ENCODE assay signal across 15 mouse cellular contexts in the genomic region with DNA sequence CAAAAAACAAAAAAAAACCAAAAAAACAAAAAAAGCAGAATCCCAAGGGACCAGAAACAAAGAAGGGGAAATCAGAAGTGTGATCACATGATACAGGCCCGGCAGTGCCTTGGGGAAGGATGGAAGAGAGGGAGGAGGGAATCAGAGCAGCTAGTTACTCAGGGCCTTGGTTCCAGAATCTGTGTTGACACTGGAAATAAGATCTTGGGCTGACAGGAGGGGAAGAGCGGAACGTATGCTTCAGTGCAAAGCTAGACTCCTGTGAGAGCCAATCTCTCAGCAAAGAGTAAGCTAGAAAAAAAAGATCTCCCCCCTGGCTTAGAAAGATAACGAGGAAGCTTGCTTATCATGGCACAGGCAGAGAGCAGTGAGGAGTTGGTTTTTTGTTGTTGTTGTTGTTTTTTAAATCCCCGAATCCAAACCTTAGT. TPM values are rescaled to one million over a fixed set of nuclear protein-coding genes. Genes with fewer than 3 reads are reported as not detected.
DNase-seq lines count a peak whose midpoint lies in the region; ATAC-seq and TF ChIP-seq lines count a peak whose summit lies in the region.
"Had no signal": no experiment of that assay in that cellular context is flagged by ENCODE, and none has a peak within 500 bp of the region (broad histone marks: within the 10 kb centered on the region; RNA-seq: fewer than 3 reads in every experiment).

No protein-coding gene starts in this region.

- no peak for TF ChIP-seq CTCF in heart, adult 2 months (IDR thresholded peaks at IDR 0.05)

- no peaks in the 10 kb centered on the region for H3K9me3 ChIP-seq in heart, embryonic 10.5 days
- no peaks in the 10 kb centered on the region for H3K9me3 ChIP-seq in hindbrain, embryonic 12.5 days (replicated peaks)
- no peaks in the 10 kb centered on the region for H3K9me3 ChIP-seq in midbrain, embryonic 12.5 days
- no peaks in the 10 kb centered on the region for H3K9me3 ChIP-seq in intestine, embryonic 15.5 days
- H3K9me3 ChIP-seq: limb, embryonic 15.5 days had no signal

- DNase-seq in heart, embryonic 10.5 days (ENCODE audit: low spot score), result no peak
- DNase-seq in heart, adult 2 months, result no peak
- DNase-seq in c-Kit-positive CD71-positive TER-119-positive erythroid progenitor cells, embryonic 14.5 days (ENCODE audit: low spot score), result peak; percentile 24
- DNase-seq in adrenal gland, postnatal 10 days, result no peak
- no peak for DNase-seq in urinary bladder, adult 18-20 months (ENCODE audit: low spot score in 2 of 2)
- DNase-seq: adrenal gland, postnatal 25 days; cerebellum, adult 9-11 months; heart, postnatal 36 days; layer of hippocampus, postnatal 36 days; thymus, adult 18-20 months had no signal

- no peaks in the 10 kb centered on the region for H3K36me3 ChIP-seq in heart, embryonic 10.5 days
- no peaks in the 10 kb centered on the region for H3K36me3 ChIP-seq in heart, adult 2 months (ENCODE audit: control insufficient read depth, insufficient read depth, low read length)
- no peaks in the 10 kb centered on the region for H3K36me3 ChIP-seq in hindbrain, embryonic 12.5 days
- H3K36me3 ChIP-seq in midbrain, embryonic 12.5 days, result no peaks in the 10 kb centered on the region
- no peaks in the 10 kb centered on the region for H3K36me3 ChIP-seq in intestine, embryonic 15.5 days
- H3K36me3 ChIP-seq: limb, embryonic 15.5 days had no signal

- no peak overlapping the region for H3K4me3 ChIP-seq in heart, embryonic 10.5 days
- H3K4me3 ChIP-seq in heart, adult 2 months, result no peak overlapping the region
- H3K4me3 ChIP-seq in hindbrain, embryonic 12.5 days, result no peak overlapping the region
- H3K4me3 ChIP-seq in midbrain, embryonic 12.5 days, result no peak overlapping the region
- no peak overlapping the region for H3K4me3 ChIP-seq in intestine, embryonic 15.5 days (replicated peaks)
- H3K4me3 ChIP-seq: limb, embryonic 15.5 days had no signal

- peak overlapping the region; percentile 36; the same call in 1 of the 2 replicates for H3K27ac ChIP-seq in heart, embryonic 10.5 days
- no peak overlapping the region for H3K27ac ChIP-seq in heart, adult 2 months
- peak overlapping the region; percentile 60 for H3K27ac ChIP-seq in hindbrain, embryonic 12.5 days
- H3K27ac ChIP-seq in midbrain, embryonic 12.5 days (replicated peaks), result peak overlapping the region; percentile 77
- no peak overlapping the region for H3K27ac ChIP-seq in intestine, embryonic 15.5 days
- H3K27ac ChIP-seq: limb, embryonic 15.5 days had no signal

- TF ChIP-seq POLR2A in heart, adult 2 months (IDR thresholded peaks at IDR 0.05; ENCODE audit: insufficient read depth, low read depth, low read length), result no peak

- peaks cover 49% of the 10 kb centered on the region for H3K4me1 ChIP-seq in heart, embryonic 10.5 days
- H3K4me1 ChIP-seq in heart, adult 2 months (ENCODE audit: control insufficient read depth, insufficient read depth, low read length), result no peaks in the 10 kb centered on the region; the same call in 1 of the 2 replicates
- peaks cover 43% of the 10 kb centered on the region for H3K4me1 ChIP-seq in hindbrain, embryonic 12.5 days
- peaks cover 44% of the 10 kb centered on the region for H3K4me1 ChIP-seq in midbrain, embryonic 12.5 days
- peaks cover 7% of the 10 kb centered on the region for H3K4me1 ChIP-seq in intestine, embryonic 15.5 days (replicated peaks)

- ATAC-seq in hindbrain, embryonic 12.5 days (ENCODE audit: low FRiP score), result no peak
- ATAC-seq in midbrain, embryonic 12.5 days (ENCODE audit: low FRiP score, low read depth), result no peak
- no peak for ATAC-seq in intestine, embryonic 15.5 days
- ATAC-seq: Patski had no signal

- H3K4me2 ChIP-seq in hindbrain, embryonic 12.5 days (replicated peaks), result no peak overlapping the region
- no peak overlapping the region for H3K4me2 ChIP-seq in midbrain, embryonic 12.5 days (replicated peaks)
- no peak overlapping the region for H3K4me2 ChIP-seq in intestine, embryonic 15.5 days (replicated peaks)
- H3K4me2 ChIP-seq: limb, embryonic 15.5 days had no signal

- 18% methylated on average over 5 of the region's 5 CpGs for WGBS in heart, embryonic 10.5 days
- 38% methylated on average over 5 of the region's 5 CpGs for WGBS in heart, adult 2 months
- 31% methylated on average over 5 of the region's 5 CpGs for WGBS in hindbrain, embryonic 12.5 days
- 40% methylated on average over 5 of the region's 5 CpGs for WGBS in midbrain, embryonic 12.5 days
- 57% methylated on average over 5 of the region's 5 CpGs for WGBS in intestine, embryonic 15.5 days

- no peak overlapping the region for H3K9ac ChIP-seq in heart, adult 2 months (ENCODE audit: low read depth, low read length)
- H3K9ac ChIP-seq in hindbrain, embryonic 12.5 days, result no peak overlapping the region; the same call in 1 of the 2 replicates
- no peak overlapping the region for H3K9ac ChIP-seq in midbrain, embryonic 12.5 days (replicated peaks)
- H3K9ac ChIP-seq in intestine, embryonic 15.5 days, result no peak overlapping the region
- H3K9ac ChIP-seq: limb, embryonic 15.5 days had no signal

- intact Hi-C loops in heart, adult 2 months (cut with DNase I), result no loop called here

- no peaks in the 10 kb centered on the region for H3K27me3 ChIP-seq in heart, embryonic 10.5 days (ENCODE audit: insufficient read depth, poor library complexity, severe bottlenecking)
- H3K27me3 ChIP-seq in heart, adult 2 months (ENCODE audit: control insufficient read depth, insufficient read depth, low read length), result 0 out of 2 replicates have a peak, but pooled peaks cover 2% of the 10 kb centered on the region
- 0 out of 2 replicates have a peak, but pooled peaks cover 3% of the 10 kb centered on the region for H3K27me3 ChIP-seq in hindbrain, embryonic 12.5 days
- peaks cover 7% of the 10 kb centered on the region; the same call in 1 of the 2 replicates for H3K27me3 ChIP-seq in midbrain, embryonic 12.5 days
- H3K27me3 ChIP-seq in intestine, embryonic 15.5 days (replicated peaks), result no peaks in the 10 kb centered on the region
- H3K27me3 ChIP-seq: Patski had no signal

- TF ChIP-seq EP300 in heart, adult 2 months (IDR thresholded peaks at IDR 0.05; ENCODE audit: insufficient read depth, low read depth, low read length), result no peak

- H3K79me2 ChIP-seq in heart, adult 2 months (replicated peaks; ENCODE audit: control insufficient read depth, insufficient read depth, low read length), result no peaks in the 10 kb centered on the region

RNA-seq across cellular contexts. Expression of gene Nfam1, which starts 26.1 kb away (rescaled TPM):
- polyA plus RNA-seq in heart, embryonic 10.5 days (2016; fragmentation: Nextera tagmentation; extraction: Ambion mirVana), result 2.0 and 3.4 TPM in 2 replicates
- 1 to 10 TPM; 2.4 to 2.6 TPM for total RNA-seq in heart, adult 2 months (2021)
- polyA plus RNA-seq in heart, adult 2 months (2012; rRNA removed), result 3.1 and 3.9 TPM in 2 replicates
- polyA plus RNA-seq in hindbrain, embryonic 12.5 days (2016; fragmentation: Nextera tagmentation; extraction: Ambion mirVana), result 1.9 and 2.2 TPM in 2 replicates
- 3.3 and 4.2 TPM in 2 replicates for polyA plus RNA-seq in midbrain, embryonic 12.5 days (2016; fragmentation: Nextera tagmentation; extraction: Ambion mirVana)
- total RNA-seq in adrenal gland, postnatal 10 days (2021), result 1 to 10 TPM; 3.2 to 4.5 TPM
- 3.7 and 3.8 TPM in 2 replicates for polyA plus RNA-seq in intestine, embryonic 15.5 days (2015; fragmentation: Nextera tagmentation; extraction: Ambion mirVana)
- polyA plus RNA-seq: Patski had no signal

RNA-seq across cellular contexts. Expression of gene Serhl, which starts 30.1 kb away (rescaled TPM):
- polyA plus RNA-seq in heart, embryonic 10.5 days (2016; fragmentation: Nextera tagmentation; extraction: Ambion mirVana), result 57.6 and 75.6 TPM in 2 replicates
- 10 to 100 TPM; 36.8 to 41.0 TPM for total RNA-seq in heart, adult 2 months (2021)
- 82.7 and 90.2 TPM in 2 replicates for polyA plus RNA-seq in heart, adult 2 months (2012; rRNA removed)
- polyA plus RNA-seq in hindbrain, embryonic 12.5 days (2016; fragmentation: Nextera tagmentation; extraction: Ambion mirVana), result 44.3 and 46.1 TPM in 2 replicates
- 42.6 and 43.0 TPM in 2 replicates for polyA plus RNA-seq in midbrain, embryonic 12.5 days (2016; fragmentation: Nextera tagmentation; extraction: Ambion mirVana)
- total RNA-seq in adrenal gland, postnatal 10 days (2021), result 10 to 100 TPM; 71.2 to 89.2 TPM
- polyA plus RNA-seq in intestine, embryonic 15.5 days (2015; fragmentation: Nextera tagmentation; extraction: Ambion mirVana), result 56.3 and 61.7 TPM in 2 replicates

Comparison
In these comparisons a context has a peak if more than half of its experiments do, and no peak if none do; other contexts are left out.
1. H3K27ac ChIP-seq: peak in heart, embryonic 10.5 days (single experiment), hindbrain, embryonic 12.5 days (single experiment) and midbrain, embryonic 12.5 days (single experiment); none in heart, adult 2 months (single experiment) and intestine, embryonic 15.5 days (single experiment).